Mouse (Mus musculus) adrenal gland, postnatal 10 days (tissue): ENCODE measurements around the gene Brms1. TPM values are rescaled to one million over a fixed set of nuclear protein-coding genes. Genes with fewer than 3 reads are reported as not detected.

Experiments used
- DNase-seq: peaks from one replicate; pipeline ENCODE4 v3.0.0; 2021; ENCODE audit warnings: mixed read lengths
- total RNA-seq, 2 experiments: library from RNA; stranded (reverse); gene quantifications; 2 replicates each; pipeline ENCODE4 v1.2.3; 2021

Brms1 gene
- total RNA-seq, 2 experiments from 2014 or later: 22.1 to 25.4 TPM

DNA sequence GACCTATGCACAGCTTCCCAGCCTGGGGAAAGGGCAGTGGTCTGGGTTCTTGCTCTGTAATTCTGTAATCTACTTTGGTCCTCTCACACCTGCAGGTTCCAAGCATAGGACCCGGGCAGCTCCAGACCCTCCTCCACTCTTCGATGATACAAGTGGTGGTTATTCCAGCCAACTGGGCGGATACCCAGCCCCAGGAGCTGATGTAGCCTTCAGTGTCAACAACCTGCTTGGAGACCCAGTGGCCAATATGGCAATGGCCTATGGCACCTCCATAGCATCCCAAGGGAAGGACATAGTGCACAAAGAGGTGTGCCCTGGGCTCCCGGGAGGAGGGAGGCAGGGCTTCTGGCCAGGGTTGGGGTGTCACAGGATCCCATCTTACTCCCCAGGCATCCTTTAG is 48.2 kb downstream of the Brms1 start:
- no peak for DNase-seq

DNA sequence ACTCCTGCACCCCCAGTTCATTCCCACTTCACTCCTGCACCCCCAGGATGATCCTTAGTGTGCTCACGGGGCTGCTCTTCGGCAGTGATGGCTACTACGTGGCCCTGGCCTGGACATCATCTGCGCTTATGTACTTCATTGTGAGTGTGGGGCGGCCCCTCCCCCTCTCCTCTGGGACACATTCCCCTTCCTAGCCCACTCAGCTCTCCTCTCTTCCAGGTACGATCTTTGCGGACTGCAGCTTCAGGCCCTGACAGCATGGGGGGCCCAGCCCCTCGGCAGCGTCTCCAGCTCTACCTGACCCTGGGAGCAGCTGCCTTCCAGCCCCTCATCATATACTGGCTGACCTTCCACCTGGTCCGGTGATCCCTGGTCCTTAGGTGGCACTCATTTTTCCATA is 50.9 kb downstream of the Brms1 start:
- no peak for DNase-seq

DNA sequence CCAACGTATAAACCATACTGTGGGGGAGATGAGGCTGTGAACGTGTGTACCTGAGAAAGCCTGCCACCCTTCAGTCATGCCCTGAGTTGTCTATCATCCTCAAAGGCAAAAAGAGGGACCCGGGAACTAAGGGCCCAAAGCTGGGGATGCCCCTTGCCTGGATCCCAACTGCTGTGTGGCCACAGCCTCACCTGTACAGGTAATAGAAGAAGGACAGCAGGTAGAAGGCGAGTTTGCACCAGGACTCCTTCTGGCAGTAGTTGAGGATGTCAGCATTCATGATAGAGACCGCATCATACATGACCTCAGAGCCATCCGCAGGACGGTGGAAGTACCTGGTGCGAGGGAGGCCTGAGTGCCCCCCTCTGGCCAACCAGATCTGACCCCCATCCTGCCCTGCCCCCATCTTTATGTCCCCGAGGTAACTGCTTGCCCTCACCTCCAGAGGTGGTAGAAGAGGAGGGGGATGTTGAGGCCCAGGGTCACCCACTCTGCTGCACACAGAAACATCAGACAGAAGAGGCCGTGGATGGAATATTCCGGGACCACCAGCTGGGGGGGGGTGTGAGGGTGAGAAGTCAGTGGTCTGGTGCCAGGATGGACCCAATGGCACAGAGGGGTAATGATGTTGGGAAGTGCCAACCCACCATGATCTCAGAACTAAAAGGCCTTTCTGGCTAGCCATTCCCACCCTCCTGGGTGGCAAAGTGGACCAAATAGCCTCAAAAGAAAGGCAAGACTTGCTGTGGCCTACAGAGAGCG is 52.5 kb downstream of the Brms1 start:
- no peak for DNase-seq

DNA sequence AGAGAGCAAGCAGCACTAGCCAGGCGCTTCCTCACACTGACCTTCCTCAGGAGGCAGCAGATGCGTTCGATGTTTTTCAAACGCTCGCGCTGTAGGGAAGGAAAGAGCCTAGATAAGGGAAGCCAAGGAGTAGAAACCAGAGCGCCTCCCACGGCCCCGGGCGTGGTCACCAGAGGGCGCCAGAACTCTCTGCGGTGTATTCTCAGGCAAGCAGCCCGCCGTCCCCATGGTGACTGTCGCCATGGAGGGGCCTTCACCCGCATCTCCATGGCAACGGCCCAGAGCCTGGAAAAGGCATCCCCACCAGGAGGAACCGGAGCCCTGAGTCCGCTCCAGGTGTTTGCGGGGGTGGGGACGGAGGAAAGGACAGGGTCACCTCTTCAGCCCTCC is 53.1 kb downstream of the Brms1 start:
- DNase-seq: peak; percentile 97

DNA sequence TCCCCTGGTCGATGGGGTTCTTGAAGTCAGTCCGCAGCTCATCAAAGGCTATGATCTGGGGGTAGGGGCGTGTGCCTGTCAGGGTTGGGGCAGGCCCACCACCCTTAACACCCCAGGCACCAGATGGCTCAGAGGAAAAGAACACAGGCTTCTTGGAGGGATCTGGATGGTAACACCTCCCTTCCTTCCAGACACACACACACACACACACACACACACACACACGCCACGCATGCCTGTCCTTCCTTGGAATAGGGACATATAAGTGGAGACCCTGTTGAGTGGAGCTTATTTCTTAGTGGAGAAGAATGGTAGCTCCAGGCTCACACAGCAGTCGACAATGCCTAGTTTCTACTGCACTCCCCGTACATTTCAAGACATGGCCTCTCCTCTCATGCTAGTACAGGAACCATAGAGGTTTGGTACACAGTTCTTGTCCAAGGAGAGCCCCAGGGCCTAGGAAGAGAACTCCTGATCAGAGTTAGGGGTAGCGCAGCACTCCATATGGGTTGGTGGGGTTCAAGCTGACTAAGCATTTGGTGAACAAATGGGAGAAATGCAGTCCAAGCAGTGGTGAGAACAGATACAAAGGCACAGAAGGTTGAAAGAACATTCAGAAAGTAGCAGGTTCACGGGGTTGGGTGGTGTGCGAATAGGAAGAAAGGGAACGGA is 53.7 kb downstream of the Brms1 start:
- DNase-seq: no peak

DNA sequence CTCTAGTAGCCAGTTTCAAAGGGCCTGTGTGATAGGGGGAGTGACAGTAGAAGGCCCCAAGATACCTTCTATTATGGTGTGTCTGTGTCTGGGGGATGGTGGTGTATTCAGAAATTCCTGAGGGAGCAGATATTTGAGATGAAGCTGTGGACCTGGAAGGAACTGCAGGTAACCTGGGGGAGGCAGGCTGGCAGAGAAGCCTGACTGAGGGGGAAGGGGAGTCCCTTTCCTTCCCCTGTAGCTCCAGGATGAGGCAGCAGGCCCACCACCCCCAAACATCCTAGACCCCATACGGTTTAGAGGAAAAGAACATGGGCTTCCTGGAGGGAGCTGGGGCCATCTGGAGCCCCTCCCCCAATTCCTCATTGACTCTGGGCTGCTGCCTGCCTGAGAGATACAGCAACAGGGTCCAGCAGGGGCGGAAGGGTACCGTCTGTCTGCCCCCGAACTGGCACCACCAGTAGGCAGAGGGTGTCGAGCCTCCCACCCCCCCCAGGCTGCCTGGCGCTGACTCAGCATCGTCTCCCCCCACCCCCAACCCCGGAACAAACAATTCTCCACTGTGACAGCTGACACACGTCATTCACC is 54.8 kb downstream of the Brms1 start:
- no peak for DNase-seq

DNA sequence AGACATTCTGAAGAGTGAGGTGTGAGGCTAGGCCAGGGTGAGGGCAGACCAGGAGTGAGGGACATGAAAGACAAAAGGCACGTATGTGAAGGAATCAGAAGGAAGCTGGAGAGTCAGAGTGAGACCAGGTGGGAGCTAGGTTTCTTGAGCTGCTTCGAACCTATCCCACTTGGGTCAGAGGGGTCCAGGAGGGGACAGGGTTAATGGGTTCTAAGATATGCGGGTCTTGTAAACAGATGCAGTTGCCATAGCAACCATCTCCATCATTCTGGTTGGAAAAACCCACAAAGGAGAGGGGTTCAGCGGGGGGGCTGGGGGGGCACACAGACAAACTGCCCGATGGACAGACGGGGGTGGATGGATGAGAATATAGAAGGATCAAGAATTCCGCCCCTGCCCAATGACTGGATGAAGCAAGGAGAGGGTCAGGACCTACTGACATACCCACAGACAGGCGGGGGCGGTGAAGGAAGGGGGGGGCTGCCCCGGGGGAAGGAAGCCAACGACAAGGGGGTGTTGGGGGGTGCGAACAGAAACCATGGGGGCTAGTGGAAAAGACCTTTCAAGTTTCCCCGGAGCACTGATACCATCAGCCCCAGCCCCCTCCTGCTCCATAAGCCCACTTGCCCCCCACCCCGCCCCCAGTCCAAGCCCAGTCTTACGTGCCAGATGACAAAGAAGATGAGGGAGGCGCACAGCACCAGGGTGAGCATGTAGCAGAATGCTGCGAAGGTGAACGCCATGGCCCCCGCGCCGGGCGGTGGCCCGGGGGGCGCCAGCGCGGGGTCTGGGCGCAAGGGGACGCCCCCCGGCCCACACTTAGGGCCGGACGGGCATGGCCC is 56.6 kb downstream of the Brms1 start:
- DNase-seq: no peak

DNA sequence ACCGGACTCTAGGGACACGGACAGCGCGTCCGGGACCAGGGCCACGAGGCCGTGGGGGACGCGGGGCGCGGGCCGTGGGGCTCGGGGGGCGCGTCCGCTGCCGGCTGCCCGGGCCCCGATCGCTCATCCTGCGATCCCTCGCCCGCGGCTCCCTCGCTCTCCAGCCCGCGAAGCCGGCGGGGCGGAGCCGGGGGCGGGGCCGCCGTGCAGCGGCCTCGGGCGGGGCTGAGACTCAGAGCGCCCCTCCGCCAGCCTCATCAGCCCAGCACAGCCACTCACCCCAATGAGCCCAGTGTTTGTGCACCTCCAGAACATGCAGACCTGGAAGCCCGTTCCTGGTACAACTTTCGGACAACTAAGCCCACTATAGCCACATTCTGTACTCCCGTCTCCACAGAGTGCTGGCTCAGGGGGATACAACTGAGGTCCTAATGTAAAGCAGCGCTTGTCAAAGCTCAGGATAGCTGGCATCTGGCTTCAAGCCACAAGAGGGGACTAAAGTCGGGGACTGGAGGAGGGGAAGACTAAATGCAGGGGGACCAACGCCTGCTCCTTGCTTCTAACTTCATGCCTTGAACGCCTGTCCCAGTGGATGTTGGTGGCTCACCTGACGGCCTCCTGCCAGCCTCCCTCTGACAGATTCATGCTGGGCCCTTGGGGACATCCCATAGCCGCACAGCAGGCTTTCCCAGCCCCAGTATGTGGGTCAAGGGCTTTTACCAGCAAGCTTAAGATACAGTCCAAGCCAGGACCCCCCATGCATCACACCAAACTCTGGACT is 57.4 kb downstream of the Brms1 start, which contains the start of gene Cnih2:
Cnih2 (minus strand) TSS at position 159 of the 781 bp plus-strand sequence.
- DNase-seq: peak; percentile 82

Other genes with a start within 250 kb of the Brms1 start
- 10 to 100 TPM; 50.6 to 60.8 TPM for gene Rbm4, start 247.5 kb upstream of the Brms1 start, total RNA-seq
- 10 to 100 TPM; 18.7 to 19.9 TPM for gene Gm21992, start 229.7 kb upstream of the Brms1 start, total RNA-seq
- gene Rbm14, start 229.7 kb upstream of the Brms1 start, total RNA-seq: 10 to 100 TPM; 47.0 to 50.2 TPM
- 100 to 1,000 TPM; 109 to 114 TPM for gene Ccs, start 202.0 kb upstream of the Brms1 start, total RNA-seq
- under 1 TPM in 1 of 2 experiments, not detected in 1; 0.12 TPM for gene Ccdc87, start 202.0 kb upstream of the Brms1 start, total RNA-seq
- gene Ctsf, start 186.2 kb upstream of the Brms1 start, total RNA-seq: 100 to 1,000 TPM; 205 to 216 TPM
- 10 to 100 TPM; 70.8 to 96.2 TPM for gene Actn3, start 163.4 kb upstream of the Brms1 start, total RNA-seq
- gene Zdhhc24, start 162.7 kb upstream of the Brms1 start, total RNA-seq: 10 to 100 TPM; 12.5 to 13.9 TPM
- 10 to 100 TPM in 1 of 2 experiments, 1 to 10 TPM in 1; 7.4 to 10.3 TPM for gene Bbs1, start 134.7 kb upstream of the Brms1 start, total RNA-seq
- 10 to 100 TPM; 74.1 to 83.4 TPM for gene Dpp3, start 113.1 kb upstream of the Brms1 start, total RNA-seq
- 1 to 10 TPM; 2.8 to 3.9 TPM for gene Peli3, start 98.2 kb upstream of the Brms1 start, total RNA-seq
- gene Mrpl11, start 79.2 kb upstream of the Brms1 start, total RNA-seq: 10 to 100 TPM; 72.0 to 75.1 TPM
- under 1 TPM; 0.15 to 0.24 TPM for gene Npas4, start 51.0 kb upstream of the Brms1 start, total RNA-seq
- 1 to 10 TPM; 3.2 to 5.1 TPM for gene Slc29a2, start 17.5 kb upstream of the Brms1 start, total RNA-seq
- 10 to 100 TPM; 28.7 to 35.7 TPM for gene B4gat1, start 2.5 kb upstream of the Brms1 start, total RNA-seq
- gene AC124502.3, start 2.5 kb upstream of the Brms1 start, total RNA-seq: 1 to 10 TPM; 1.8 to 2.8 TPM
- 1 to 10 TPM; 1.7 to 3.7 TPM for gene Rin1, start 9.1 kb downstream of the Brms1 start, total RNA-seq
- gene Cd248, start 26.7 kb downstream of the Brms1 start, total RNA-seq: 10 to 100 TPM; 28.1 to 37.5 TPM
- 1 to 10 TPM; 2.4 to 3.2 TPM for gene Tmem151a, start 44.2 kb downstream of the Brms1 start, total RNA-seq
- 10 to 100 TPM; 88.3 to 96.8 TPM for gene Yif1a, start 47.2 kb downstream of the Brms1 start, total RNA-seq
- 1 to 10 TPM; 5.0 to 5.1 TPM for gene Cnih2, start 57.2 kb downstream of the Brms1 start, total RNA-seq
- 100 to 1,000 TPM; 179 to 197 TPM for gene Rab1b, start 65.7 kb downstream of the Brms1 start, total RNA-seq
- gene Klc2, start 77.2 kb downstream of the Brms1 start, total RNA-seq: 10 to 100 TPM; 28.0 to 40.2 TPM
- gene Pacs1, start 231.8 kb downstream of the Brms1 start, total RNA-seq: 10 to 100 TPM; 23.3 to 28.7 TPM